Mouse (Mus musculus) neutrophil, adult 83 days (primary cell): ENCODE data around the gene Fpr-rs7. TPM values are rescaled to one million over a fixed set of nuclear protein-coding genes. Genes with fewer than 3 reads are reported as not detected.

Source experiments
- total RNA-seq, 2 experiments: library from RNA; stranded (reverse); gene quantifications; one replicate each; pipeline ENCODE4 v1.2.4; 2023

The Fpr-rs7 gene
- not detected for total RNA-seq

GRCm38 (mm10) chr17:20114126-20114525, at the start of gene Fpr-rs7:
TSS of gene Fpr-rs7 (minus strand) at chr17:20114226.

Other genes starting within 250 kb of the Fpr-rs7 start
- gene Vmn2r104, start 65.9 kb downstream of the Fpr-rs7 start, total RNA-seq: not detected
- not detected for gene Fpr-rs6, start 68.9 kb upstream of the Fpr-rs7 start, total RNA-seq
- gene Vmn2r105, start 120.8 kb upstream of the Fpr-rs7 start, total RNA-seq: not detected
- not detected for gene Vmn2r106, start 171.3 kb upstream of the Fpr-rs7 start, total RNA-seq
- gene Vmn2r107, start 231.0 kb upstream of the Fpr-rs7 start, total RNA-seq: not detected